Mouse (Mus musculus) E14TG2a.4 (cell line): ENCODE measurements around the gene Fgd3.

Source experiments
- H3K27me3 ChIP-seq: 2 replicates; pipeline ENCODE4 v1.6.1; 2014; ENCODE audit warnings: low read length, control low read depth; ENCODE audit not compliant: insufficient read depth
- H3K36me3 ChIP-seq: 2 replicates; pipeline ENCODE4 v1.6.1; 2014; ENCODE audit warnings: low read length, control low read depth; ENCODE audit not compliant: insufficient read depth
- H3K4me1 ChIP-seq: replicated peaks from 2 replicates; pipeline ENCODE4 v1.6.1; 2014; ENCODE audit warnings: low read depth, low read length, control low read depth
- H3K4me3 ChIP-seq: replicated peaks from 2 replicates; pipeline ENCODE4 v1.5.1; 2014; ENCODE audit warnings: mild to moderate bottlenecking, low read length
- H3K9me3 ChIP-seq: 2 replicates; pipeline ENCODE4 v1.6.1; 2014; ENCODE audit warnings: low read length, control low read depth
- CTCF ChIP-seq: conservative IDR thresholded peaks from 2 replicates; pipeline ENCODE4 v1.5.1; 2014; ENCODE audit warnings: low read length
- NANOG ChIP-seq: IDR thresholded peaks from 2 replicates; pipeline ENCODE4 v1.6.1; 2014; ENCODE audit warnings: borderline replicate concordance, low read length, mixed read lengths
- POU5F1 ChIP-seq: IDR thresholded peaks from 2 replicates; pipeline ENCODE4 v1.6.1; 2014; ENCODE audit warnings: low read length, borderline replicate concordance

Gene Fgd3

DNA sequence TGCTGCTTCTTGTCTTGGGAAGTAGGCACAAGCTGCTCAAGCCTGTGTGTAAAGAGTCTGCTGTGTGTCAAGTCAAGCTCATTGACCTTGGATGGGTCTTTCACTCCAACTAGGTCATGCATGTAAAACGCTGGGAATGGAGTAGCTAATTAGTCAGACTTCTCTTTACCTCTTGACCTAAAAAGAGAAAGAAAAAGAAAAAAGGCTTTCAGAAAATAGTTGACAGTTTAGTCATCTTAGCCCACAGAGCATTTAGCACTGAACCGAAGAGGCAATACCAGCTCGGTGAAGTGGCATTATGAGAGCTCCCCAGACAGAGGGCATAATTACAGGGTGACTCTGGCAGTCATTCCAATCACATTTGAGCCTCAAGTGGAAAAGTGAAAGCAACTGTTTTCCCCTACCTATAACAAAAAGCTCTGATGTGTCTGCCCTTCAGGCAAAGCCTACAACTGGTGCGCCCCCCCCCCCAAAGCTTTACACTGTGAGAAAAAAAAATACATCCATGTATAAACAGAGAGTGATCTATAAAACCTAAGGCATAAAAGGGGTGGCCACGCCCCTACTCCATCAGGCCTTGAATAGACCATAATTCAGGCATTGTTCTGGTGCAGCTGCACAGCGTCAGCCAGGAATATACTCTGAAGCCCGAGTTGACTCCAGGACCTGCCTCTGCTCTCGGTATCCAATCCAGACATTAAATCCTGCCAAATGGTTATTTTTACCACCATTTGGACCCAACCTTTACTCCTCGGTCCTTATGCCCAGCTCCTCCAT is 3.5 kb downstream of the Fgd3 start:
- no peaks in the 10 kb centered on the region for H3K9me3 ChIP-seq
- H3K4me1 ChIP-seq, result peaks cover 11% of the 10 kb centered on the region
- H3K27me3 ChIP-seq, result peaks cover 18% of the 10 kb centered on the region; the same call in 1 of the 2 replicates
- no peak for TF ChIP-seq POU5F1
- no peak for TF ChIP-seq NANOG
- TF ChIP-seq CTCF, result no peak
- no peaks in the 10 kb centered on the region for H3K36me3 ChIP-seq
- no peak overlapping the region for H3K4me3 ChIP-seq

DNA sequence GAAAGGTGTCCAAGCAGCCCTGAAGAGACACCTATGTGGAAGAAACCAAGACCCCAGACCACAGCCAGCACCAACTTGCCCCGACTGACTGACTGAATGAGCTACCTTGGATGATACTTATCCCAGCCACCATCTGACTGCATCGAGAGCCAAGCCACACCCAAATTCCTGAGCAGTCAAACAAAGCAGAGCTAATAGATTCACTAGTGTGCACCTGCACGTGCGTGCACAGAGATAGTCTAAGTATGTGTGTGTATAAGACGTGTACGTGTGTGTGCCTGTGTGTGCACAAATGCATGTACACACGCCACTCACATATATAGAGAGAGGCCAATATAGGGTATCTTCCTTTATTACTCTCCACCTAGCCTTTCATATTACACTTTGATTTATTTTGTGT is 8.5 kb downstream of the Fgd3 start:
- no peak for TF ChIP-seq POU5F1
- no peak for TF ChIP-seq CTCF
- no peak for TF ChIP-seq NANOG
- Histone ChIP-seq H3K9me3 (no peaks in the 10 kb centered on the region), H3K4me3 (no peak overlapping the region), H3K27me3 (peaks cover 3% of the 10 kb centered on the region; the same call in 1 of the 2 replicates), H3K4me1 (peaks cover 18% of the 10 kb centered on the region), H3K36me3 (no peaks in the 10 kb centered on the region)

DNA sequence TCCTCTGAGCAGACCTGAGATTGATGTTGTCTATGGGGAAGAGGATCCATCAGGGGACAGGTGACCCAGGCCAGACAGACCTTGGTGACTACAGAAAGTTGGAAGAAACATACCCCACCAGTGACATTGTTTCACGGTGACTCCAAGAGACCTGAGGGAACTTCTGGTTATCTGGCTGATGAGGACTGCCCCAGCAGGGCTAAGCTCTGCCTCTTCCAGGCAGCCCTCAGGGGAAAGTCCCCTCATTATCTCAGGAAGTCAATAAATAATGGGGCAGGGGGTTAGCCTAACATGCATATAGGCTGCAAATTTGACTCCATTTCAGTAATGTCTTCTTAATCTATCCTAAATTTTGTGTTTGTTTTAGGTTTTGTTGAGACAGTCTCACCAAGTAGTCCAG is 10.6 kb downstream of the Fgd3 start:
- Histone ChIP-seq H3K4me3 (no peak overlapping the region), H3K27me3 (peaks cover 3% of the 10 kb centered on the region; the same call in 1 of the 2 replicates), H3K9me3 (no peaks in the 10 kb centered on the region), H3K36me3 (no peaks in the 10 kb centered on the region), H3K4me1 (peaks cover 18% of the 10 kb centered on the region)
- TF ChIP-seq NANOG (no peak), POU5F1 (no peak), CTCF (no peak)

DNA sequence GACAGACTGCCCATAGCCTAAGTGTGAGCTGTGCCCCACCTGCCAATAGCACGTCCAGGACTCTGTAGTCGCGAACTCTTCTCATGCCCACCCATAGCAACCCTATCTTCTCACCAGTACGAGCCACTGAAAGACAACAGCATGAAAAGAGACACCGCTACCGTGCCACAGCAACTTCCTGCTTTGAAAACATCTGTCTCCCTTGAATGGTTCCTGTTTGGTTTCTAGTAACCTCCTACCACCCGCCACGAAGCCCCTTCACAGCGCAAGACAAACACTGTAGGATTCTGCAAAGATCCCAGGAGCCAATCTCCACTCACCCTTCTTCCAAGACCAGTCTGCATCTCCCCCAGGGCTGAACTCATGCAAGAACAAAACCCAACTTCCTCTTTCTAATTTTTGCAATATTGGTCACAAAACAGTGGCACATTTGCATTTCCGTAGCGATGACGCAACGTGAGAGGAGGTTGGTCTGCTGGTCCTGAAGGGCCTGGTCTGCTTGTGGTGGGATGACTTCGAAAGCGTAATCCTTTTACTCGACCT is 11.2 kb downstream of the Fgd3 start:
- Histone ChIP-seq H3K9me3 (no peaks in the 10 kb centered on the region), H3K36me3 (no peaks in the 10 kb centered on the region), H3K4me3 (no peak overlapping the region), H3K4me1 (peaks cover 18% of the 10 kb centered on the region), H3K27me3 (peaks cover 3% of the 10 kb centered on the region; the same call in 1 of the 2 replicates)
- TF ChIP-seq POU5F1, result no peak
- no peak for TF ChIP-seq CTCF
- no peak for TF ChIP-seq NANOG

DNA sequence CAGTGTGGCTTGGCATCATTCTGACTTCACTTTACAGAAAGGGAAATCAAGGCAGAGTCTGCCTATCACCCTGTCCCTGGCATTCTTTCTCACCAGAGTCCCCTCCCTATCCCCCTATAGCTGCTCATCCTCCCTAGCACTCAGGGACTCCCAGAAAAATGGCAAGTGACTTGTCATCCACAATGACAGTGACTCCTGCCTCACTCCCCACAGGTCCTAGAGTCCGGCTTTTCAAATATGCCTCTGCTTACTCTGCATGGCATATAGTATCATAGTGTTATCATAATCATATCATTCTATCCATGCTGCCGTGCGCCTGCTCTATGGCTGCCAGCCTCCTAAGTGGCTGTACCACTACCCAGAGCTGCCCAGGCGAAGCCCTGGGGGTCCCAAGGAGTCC is 11.9 kb downstream of the Fgd3 start:
- peaks cover 18% of the 10 kb centered on the region for H3K4me1 ChIP-seq
- no peak overlapping the region for H3K4me3 ChIP-seq
- no peaks in the 10 kb centered on the region for H3K36me3 ChIP-seq
- H3K27me3 ChIP-seq, result peaks cover 3% of the 10 kb centered on the region; the same call in 1 of the 2 replicates
- H3K9me3 ChIP-seq, result no peaks in the 10 kb centered on the region
- TF ChIP-seq POU5F1 (no peak), NANOG (no peak), CTCF (no peak)

DNA sequence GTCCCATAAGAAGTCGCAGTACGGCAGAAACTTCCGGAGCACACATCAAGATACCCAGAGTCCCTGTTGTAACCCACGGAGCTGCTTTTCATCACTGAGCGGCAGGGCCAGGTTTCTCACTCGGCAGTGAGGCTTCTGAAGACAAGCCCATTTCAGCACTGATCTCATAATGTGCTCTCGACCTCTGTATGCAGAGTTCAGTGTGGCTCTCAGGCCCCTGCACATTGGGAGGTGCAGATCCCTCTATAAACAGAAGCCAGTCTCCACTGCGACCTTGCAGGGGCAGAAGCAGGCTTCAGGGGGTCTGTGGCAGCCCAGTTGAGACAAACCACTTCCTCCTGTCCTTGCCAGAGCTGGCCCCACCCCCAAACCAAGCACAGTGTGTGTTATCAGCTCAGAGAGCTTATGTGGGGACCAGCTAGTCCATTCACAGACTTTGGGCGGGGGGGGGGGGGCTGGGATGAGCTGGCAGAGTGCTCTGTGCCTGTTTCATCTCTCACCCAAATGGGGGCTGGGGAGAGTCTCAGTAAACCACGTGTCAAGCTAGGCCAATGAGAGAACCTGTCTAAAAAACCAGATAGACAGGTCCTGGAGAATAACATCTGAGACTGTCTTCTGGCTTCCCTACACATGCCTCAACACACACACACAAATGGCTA is 12.7 kb downstream of the Fgd3 start:
- Histone ChIP-seq H3K4me3 (no peak overlapping the region), H3K4me1 (peaks cover 18% of the 10 kb centered on the region), H3K36me3 (no peaks in the 10 kb centered on the region), H3K27me3 (peaks cover 3% of the 10 kb centered on the region; the same call in 1 of the 2 replicates), H3K9me3 (no peaks in the 10 kb centered on the region)
- no peak for TF ChIP-seq POU5F1
- no peak for TF ChIP-seq CTCF
- no peak for TF ChIP-seq NANOG

DNA sequence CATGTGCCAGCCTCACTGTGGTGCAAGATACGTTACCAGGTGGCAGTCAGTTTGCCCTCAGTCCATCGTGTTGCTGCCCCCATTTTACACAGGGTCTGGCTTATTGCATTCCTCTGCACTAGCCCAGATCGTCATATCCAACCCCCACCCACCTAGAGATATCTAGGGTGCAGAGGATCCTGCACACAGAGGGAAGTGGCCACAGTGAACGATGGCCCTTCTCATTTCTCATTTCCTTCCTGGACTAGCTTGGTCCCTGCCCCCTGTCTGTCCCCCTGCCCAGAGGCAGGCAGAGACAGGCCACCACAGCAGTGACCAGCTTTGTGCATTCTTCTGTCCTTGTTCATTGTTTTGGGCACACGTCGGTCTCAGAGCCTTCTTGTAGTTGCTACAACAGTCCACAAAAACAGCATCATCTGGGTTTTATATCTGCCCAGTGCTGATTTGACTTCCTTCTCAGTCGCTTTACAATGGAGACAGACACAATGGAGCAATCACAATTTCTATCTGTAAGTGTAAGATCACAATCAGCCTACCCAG is 13.3 kb downstream of the Fgd3 start:
- Histone ChIP-seq H3K4me1 (peaks cover 18% of the 10 kb centered on the region), H3K36me3 (no peaks in the 10 kb centered on the region), H3K9me3 (no peaks in the 10 kb centered on the region), H3K4me3 (no peak overlapping the region), H3K27me3 (peaks cover 3% of the 10 kb centered on the region; the same call in 1 of the 2 replicates)
- TF ChIP-seq POU5F1, result no peak
- TF ChIP-seq NANOG, result no peak
- TF ChIP-seq CTCF, result no peak

DNA sequence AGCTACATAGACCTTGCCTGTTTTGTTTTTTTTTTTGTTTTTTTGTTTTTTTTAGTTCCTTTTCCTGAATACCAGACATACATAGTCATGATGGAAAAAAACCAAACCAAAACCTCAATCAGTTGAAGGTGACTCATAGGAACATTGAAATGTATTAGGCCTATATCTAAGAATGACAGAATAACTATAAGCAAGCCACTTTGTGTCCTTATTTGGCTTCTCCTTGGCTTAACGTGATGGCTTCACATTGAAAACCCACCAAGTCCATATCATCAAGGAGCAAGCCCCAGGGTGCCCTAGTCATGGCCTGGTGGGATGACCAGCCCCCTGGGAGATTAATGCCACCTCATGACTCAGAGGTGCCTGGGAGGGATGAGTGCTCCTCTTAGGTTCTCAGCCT is 19.3 kb downstream of the Fgd3 start:
- H3K36me3 ChIP-seq, result no peaks in the 10 kb centered on the region
- TF ChIP-seq CTCF, result no peak
- TF ChIP-seq NANOG, result no peak
- TF ChIP-seq POU5F1, result no peak
- no peaks in the 10 kb centered on the region for H3K4me1 ChIP-seq
- no peaks in the 10 kb centered on the region for H3K9me3 ChIP-seq
- H3K4me3 ChIP-seq, result no peak overlapping the region
- H3K27me3 ChIP-seq, result no peaks in the 10 kb centered on the region
